Mouse (Mus musculus): ENCODE measurements around the gene Gm20605.

DNA sequence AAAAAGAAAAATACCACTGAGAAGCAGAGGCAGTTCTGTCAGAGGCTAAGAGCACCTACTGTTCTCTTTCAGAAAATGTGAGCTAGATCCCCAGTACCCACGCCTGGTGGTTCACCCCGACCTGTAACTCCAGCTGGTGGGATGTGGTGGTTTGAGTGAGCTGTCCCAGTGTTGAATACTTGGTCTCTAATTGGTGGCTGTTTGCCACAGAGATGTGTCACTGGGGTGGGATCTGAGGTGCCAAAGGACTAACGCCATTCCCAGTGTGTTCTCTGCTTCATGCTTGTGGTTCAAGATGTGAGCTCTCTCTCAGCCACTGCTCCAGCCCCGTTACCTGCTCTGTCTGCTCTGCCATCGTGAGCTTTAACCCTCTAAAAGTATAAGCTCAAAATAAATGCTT is 38.5 kb upstream of the Gm20605 start:
- no peak for TF ChIP-seq POLR2A (IDR thresholded peaks at IDR 0.05; ENCODE audit: borderline replicate concordance, low read depth, low read length)
- no peak for TF ChIP-seq CTCF (IDR thresholded peaks at IDR 0.05; ENCODE audit: low read depth, low read length)
